Mouse (Mus musculus): ENCODE results near the gene Sec24d. TPM values are rescaled to one million over a fixed set of nuclear protein-coding genes. Genes with fewer than 3 reads are reported as not detected.

Gene Sec24d
- polyA plus RNA-seq, 1 experiment from 2014 or later = 70.1 TPM

DNA sequence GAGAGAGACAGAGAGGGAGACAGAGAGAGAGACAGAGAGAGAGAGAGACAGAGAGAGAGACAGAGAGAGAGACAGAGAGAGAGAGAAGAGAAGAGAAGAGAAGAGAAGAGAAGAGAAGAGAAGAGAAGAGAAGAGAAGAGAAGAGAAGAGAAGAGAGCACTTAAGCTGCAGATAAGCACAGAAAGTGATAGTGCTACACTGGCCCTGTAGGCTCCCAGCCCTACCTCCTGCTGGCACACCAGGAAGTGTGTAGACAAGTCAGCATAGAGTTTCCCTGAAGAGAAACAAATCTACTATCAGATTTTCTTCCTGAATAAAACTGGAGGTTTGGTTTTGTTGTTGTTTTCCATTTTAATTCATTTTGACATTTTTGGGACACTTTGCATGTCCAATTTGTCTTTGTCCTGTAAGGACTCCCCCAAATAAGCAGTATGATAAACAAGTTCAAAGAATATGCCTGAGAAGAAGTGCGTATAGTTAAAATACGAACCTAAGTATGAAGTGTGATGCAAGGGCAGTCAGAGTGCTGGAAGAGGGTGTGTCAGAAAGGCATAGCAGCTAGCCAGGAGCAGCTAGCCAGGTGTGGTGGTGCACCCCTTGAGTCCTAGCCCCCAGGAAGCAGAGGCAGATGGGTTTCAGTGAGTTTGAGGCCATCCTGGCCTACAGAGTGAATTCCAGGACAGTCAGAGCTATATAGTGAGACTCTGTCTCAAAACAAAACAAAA is 65.2 kb downstream of the Sec24d start:
- no peak overlapping the region for H3K9ac ChIP-seq (replicated peaks; ENCODE audit: low read length)
- H3K36me3 ChIP-seq (ENCODE audit: insufficient read depth, low read length) = 0 out of 2 replicates have a peak, but pooled peaks cover 6% of the 10 kb centered on the region
- 76% methylated on average over 2 of the region's 2 CpGs for WGBS
- no peak overlapping the region; the same call in 1 of the 2 replicates for H3K27ac ChIP-seq (ENCODE audit: low read length)
- H3K9me3 ChIP-seq (ENCODE audit: low read length) = no peaks in the 10 kb centered on the region
- ATAC-seq (ENCODE audit: low FRiP score, low TSS enrichment) = no peak
- no peaks in the 10 kb centered on the region for H3K27me3 ChIP-seq (ENCODE audit: insufficient read depth, low read length)
- no peak overlapping the region for H3K4me3 ChIP-seq (ENCODE audit: low read length)
- H3K4me2 ChIP-seq (replicated peaks; ENCODE audit: low read depth, low read length) = no peak overlapping the region
- peaks cover 36% of the 10 kb centered on the region; the same call in 1 of the 2 replicates for H3K4me1 ChIP-seq (ENCODE audit: insufficient read depth, low read length)

DNA sequence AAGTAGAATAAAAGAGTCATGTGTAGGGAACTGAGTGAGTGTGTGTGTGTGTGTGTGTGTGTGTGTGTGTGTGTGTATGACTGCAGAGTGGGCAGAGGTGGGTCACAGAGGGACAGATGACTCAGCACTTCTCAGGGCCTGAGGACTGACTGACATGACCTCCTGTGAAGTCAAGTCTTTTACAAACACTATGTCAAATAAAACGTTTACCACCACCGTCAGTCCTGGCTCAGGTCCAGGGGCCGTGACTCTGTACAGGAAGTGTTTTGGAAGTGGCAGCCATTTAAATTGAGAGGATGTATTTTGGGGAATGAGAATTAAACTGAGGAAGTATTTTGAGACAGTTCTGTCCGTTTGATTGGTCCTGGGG is 65.8 kb downstream of the Sec24d start:
- 22% methylated on average over 4 of the region's 4 CpGs for WGBS
- ATAC-seq (ENCODE audit: low FRiP score, low TSS enrichment) = no peak
- no peaks in the 10 kb centered on the region for H3K9me3 ChIP-seq (ENCODE audit: low read length)
- H3K4me2 ChIP-seq (replicated peaks; ENCODE audit: low read depth, low read length) = no peak overlapping the region
- no peaks in the 10 kb centered on the region for H3K27me3 ChIP-seq (ENCODE audit: insufficient read depth, low read length)
- no peak overlapping the region for H3K4me3 ChIP-seq (ENCODE audit: low read length)
- H3K4me1 ChIP-seq (ENCODE audit: insufficient read depth, low read length) = peaks cover 37% of the 10 kb centered on the region; the same call in 1 of the 2 replicates
- H3K9ac ChIP-seq (replicated peaks; ENCODE audit: low read length) = no peak overlapping the region
- H3K36me3 ChIP-seq (ENCODE audit: insufficient read depth, low read length) = 0 out of 2 replicates have a peak, but pooled peaks cover 9% of the 10 kb centered on the region
- H3K27ac ChIP-seq (ENCODE audit: low read length) = no peak overlapping the region; the same call in 1 of the 2 replicates

DNA sequence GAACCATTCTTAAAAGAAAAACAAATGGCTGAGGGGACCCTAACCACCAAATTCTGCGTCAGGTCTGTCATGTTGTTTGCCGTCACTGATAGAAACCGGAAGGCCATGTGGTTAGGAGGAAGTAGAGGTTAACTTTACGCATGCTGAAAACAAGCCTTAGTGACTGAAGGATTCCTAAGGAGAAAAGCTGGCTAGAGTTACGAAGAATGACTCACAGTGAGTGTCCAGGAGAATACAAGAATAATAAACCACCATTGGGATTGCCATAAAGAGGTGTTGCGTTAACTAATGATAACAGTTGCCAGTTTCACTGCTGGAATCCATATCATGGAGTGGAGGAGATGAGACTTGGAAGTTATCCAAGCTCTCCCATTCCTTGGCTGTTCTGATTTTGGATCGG is 67.7 kb downstream of the Sec24d start:
- H3K4me1 ChIP-seq (ENCODE audit: insufficient read depth, low read length) = peaks cover 37% of the 10 kb centered on the region; the same call in 1 of the 2 replicates
- peak overlapping the region; percentile 82 for H3K27ac ChIP-seq (ENCODE audit: low read length)
- no peaks in the 10 kb centered on the region for H3K27me3 ChIP-seq (ENCODE audit: insufficient read depth, low read length)
- WGBS = 55% methylated on average over 7 of the region's 7 CpGs
- H3K9me3 ChIP-seq (ENCODE audit: low read length) = no peaks in the 10 kb centered on the region
- H3K4me3 ChIP-seq (ENCODE audit: low read length) = no peak overlapping the region
- ATAC-seq (ENCODE audit: low FRiP score, low TSS enrichment) = no peak
- peaks cover 13% of the 10 kb centered on the region; the same call in 1 of the 2 replicates for H3K36me3 ChIP-seq (ENCODE audit: insufficient read depth, low read length)
- H3K4me2 ChIP-seq (replicated peaks; ENCODE audit: low read depth, low read length) = no peak overlapping the region; the same call in 1 of the 2 replicates
- no peak overlapping the region for H3K9ac ChIP-seq (replicated peaks; ENCODE audit: low read length)

DNA sequence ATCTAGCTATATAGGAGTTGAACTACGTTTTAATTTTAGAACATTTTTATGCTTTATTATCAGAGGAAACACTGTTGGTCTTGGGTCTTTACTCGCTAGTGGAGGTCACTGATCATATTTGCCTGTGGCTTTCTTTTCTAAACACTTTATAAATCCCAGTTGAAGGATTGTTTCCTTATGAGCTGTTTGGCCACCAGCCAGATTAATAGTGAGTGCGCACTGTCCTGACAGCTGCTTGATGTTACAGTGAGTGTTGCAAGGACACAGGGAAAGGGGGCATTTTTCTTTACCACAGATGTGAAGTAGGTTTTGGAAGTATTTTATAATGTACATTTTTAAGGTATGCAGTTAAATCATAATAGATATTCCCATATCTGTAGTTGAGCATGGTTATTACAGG is 68.2 kb downstream of the Sec24d start:
- Histone ChIP-seq H3K9me3 (ENCODE audit: low read length) (no peaks in the 10 kb centered on the region), H3K27ac (ENCODE audit: low read length) (no peak overlapping the region; the same call in 1 of the 2 replicates), H3K4me3 (ENCODE audit: low read length) (no peak overlapping the region), H3K27me3 (ENCODE audit: insufficient read depth, low read length) (no peaks in the 10 kb centered on the region), H3K9ac (replicated peaks; ENCODE audit: low read length) (no peak overlapping the region), H3K4me2 (replicated peaks; ENCODE audit: low read depth, low read length) (no peak overlapping the region), H3K4me1 (ENCODE audit: insufficient read depth, low read length) (peaks cover 37% of the 10 kb centered on the region; the same call in 1 of the 2 replicates), H3K36me3 (ENCODE audit: insufficient read depth, low read length) (peaks cover 18% of the 10 kb centered on the region; the same call in 1 of the 2 replicates)
- WGBS = 46% methylated on average over 3 of the region's 3 CpGs
- ATAC-seq (ENCODE audit: low FRiP score, low TSS enrichment) = peak; percentile 73

DNA sequence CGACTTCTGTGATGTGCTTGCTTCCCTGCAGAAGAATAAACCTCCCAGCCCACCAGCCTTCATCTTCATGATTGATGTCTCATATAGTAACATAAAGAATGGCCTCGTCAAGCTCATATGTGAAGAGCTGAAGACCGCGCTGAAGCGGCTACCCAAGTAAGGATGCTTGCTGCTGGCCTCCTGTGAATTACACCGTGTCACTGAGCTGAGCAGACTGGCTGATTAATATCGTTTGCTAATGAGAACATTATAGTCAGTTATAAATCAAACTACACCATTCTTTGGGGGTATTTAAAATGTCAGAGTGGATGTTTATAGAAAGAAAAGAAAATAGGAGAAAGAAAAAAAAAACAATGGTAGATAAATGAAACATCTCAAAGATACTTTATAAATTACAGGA is 69.2 kb downstream of the Sec24d start:
- 31% methylated on average over 7 of the region's 7 CpGs for WGBS
- Histone ChIP-seq H3K36me3 (ENCODE audit: insufficient read depth, low read length) (peaks cover 23% of the 10 kb centered on the region; the same call in 1 of the 2 replicates), H3K27me3 (ENCODE audit: insufficient read depth, low read length) (no peaks in the 10 kb centered on the region), H3K4me2 (replicated peaks; ENCODE audit: low read depth, low read length) (no peak overlapping the region), H3K4me3 (ENCODE audit: low read length) (no peak overlapping the region), H3K9ac (replicated peaks; ENCODE audit: low read length) (no peak overlapping the region), H3K27ac (ENCODE audit: low read length) (peak overlapping the region; percentile 43; the same call in 1 of the 2 replicates), H3K4me1 (ENCODE audit: insufficient read depth, low read length) (peaks cover 33% of the 10 kb centered on the region; the same call in 1 of the 2 replicates), H3K9me3 (ENCODE audit: low read length) (no peaks in the 10 kb centered on the region)
- peak; percentile 69; the same call in 1 of the 2 replicates for ATAC-seq (ENCODE audit: low FRiP score, low TSS enrichment)

DNA sequence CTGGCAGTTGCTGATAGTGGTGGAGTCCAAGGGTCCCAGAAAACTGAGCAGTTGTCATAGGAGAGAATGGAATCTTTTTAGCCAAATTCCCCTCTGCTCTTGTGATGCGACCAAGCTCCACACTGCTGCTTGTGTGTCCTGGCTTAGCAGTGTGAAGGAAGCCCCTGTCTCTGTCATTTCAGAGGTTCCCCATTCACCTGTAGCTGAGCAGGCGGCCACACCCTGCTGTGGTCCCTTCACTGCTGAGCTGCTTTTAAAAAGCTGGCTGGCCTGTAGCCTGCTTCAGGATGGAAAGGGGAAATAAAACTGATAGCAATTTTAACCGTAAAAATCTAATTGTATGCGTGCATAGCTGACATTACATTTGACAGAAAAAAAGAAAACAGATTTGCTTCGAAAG is 69.7 kb downstream of the Sec24d start:
- Histone ChIP-seq H3K9ac (replicated peaks; ENCODE audit: low read length) (no peak overlapping the region; the same call in 1 of the 2 replicates), H3K4me2 (replicated peaks; ENCODE audit: low read depth, low read length) (no peak overlapping the region), H3K4me1 (ENCODE audit: insufficient read depth, low read length) (peaks cover 33% of the 10 kb centered on the region; the same call in 1 of the 2 replicates), H3K9me3 (ENCODE audit: low read length) (no peaks in the 10 kb centered on the region), H3K36me3 (ENCODE audit: insufficient read depth, low read length) (peaks cover 23% of the 10 kb centered on the region; the same call in 1 of the 2 replicates), H3K27ac (ENCODE audit: low read length) (peak overlapping the region; percentile 69; the same call in 1 of the 2 replicates), H3K4me3 (ENCODE audit: low read length) (no peak overlapping the region), H3K27me3 (ENCODE audit: insufficient read depth, low read length) (no peaks in the 10 kb centered on the region)
- 70% methylated on average over 5 of the region's 5 CpGs for WGBS
- ATAC-seq (ENCODE audit: low FRiP score, low TSS enrichment) = no peak; the same call in 1 of the 2 replicates

DNA sequence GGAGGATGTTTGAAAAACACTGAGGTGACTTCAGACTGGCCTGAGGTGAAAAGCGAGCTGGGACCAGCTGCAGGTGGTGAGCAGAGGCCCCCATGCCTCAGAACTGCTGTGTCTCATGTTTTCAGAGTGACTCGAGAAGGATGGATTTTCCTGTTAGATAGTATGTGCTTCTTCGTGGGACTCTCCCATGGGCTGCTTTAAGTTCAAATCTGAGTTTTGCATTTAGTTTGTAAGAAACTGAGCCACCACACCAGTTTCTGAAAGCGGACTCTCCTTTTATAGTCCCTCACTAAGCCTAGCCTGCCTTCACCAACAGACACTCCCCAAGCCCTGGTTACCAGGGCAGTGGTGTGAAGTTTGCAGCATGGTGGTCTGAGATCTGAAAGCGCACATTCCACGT is 70.6 kb downstream of the Sec24d start:
- 61% methylated on average over 6 of the region's 6 CpGs for whole genome bisulfite sequencing
- no peaks in the 10 kb centered on the region for H3K9me3 ChIP-seq (ENCODE audit: low read length)
- H3K9ac ChIP-seq (replicated peaks; ENCODE audit: low read length) = no peak overlapping the region
- no peaks in the 10 kb centered on the region for H3K27me3 ChIP-seq (ENCODE audit: insufficient read depth, low read length)
- no peak overlapping the region for H3K4me3 ChIP-seq (ENCODE audit: low read length)
- peaks cover 23% of the 10 kb centered on the region; the same call in 1 of the 2 replicates for H3K36me3 ChIP-seq (ENCODE audit: insufficient read depth, low read length)
- peaks cover 32% of the 10 kb centered on the region; the same call in 1 of the 2 replicates for H3K4me1 ChIP-seq (ENCODE audit: insufficient read depth, low read length)
- H3K4me2 ChIP-seq (replicated peaks; ENCODE audit: low read depth, low read length) = no peak overlapping the region
- no peak for ATAC-seq (ENCODE audit: low FRiP score, low TSS enrichment)
- 0 out of 2 replicates have a peak overlapping the region, but pooled peaks have one; percentile 55 for H3K27ac ChIP-seq (ENCODE audit: low read length)

DNA sequence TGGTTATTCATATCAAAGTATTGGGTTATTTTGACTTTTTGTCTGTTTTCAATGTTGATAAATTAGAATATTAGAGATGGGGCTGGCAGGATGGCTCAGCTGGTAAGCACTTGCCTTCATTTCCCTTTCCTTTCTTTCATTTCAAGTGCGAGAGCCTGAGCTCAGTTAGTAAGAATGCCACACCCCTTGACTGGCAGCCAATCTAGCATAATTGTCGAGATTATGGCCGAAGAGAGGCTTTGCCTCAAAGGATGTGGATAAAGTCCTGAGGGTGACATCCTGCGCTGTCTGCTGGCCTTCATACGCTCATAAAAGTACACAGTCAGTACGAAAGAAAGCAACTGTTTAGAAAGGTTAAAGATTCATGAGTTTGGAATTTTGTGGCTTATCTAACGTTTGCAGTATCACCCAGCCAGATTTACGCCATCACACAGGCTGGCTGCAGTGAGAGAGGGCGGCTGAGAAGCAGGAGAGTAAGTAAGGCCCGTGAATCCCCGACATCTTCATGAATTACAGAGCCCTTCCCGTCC is 71.5 kb downstream of the Sec24d start:
- no peak overlapping the region for H3K4me3 ChIP-seq (ENCODE audit: low read length)
- ATAC-seq (ENCODE audit: low FRiP score, low TSS enrichment) = no peak
- H3K9me3 ChIP-seq (ENCODE audit: low read length) = no peaks in the 10 kb centered on the region
- peaks cover 29% of the 10 kb centered on the region; the same call in 1 of the 2 replicates for H3K4me1 ChIP-seq (ENCODE audit: insufficient read depth, low read length)
- H3K36me3 ChIP-seq (ENCODE audit: insufficient read depth, low read length) = peaks cover 26% of the 10 kb centered on the region; the same call in 1 of the 2 replicates
- 51% methylated on average over 12 of the region's 12 CpGs for WGBS
- no peak overlapping the region for H3K9ac ChIP-seq (replicated peaks; ENCODE audit: low read length)
- no peak overlapping the region for H3K27ac ChIP-seq (ENCODE audit: low read length)
- no peak overlapping the region for H3K4me2 ChIP-seq (replicated peaks; ENCODE audit: low read depth, low read length)
- H3K27me3 ChIP-seq (ENCODE audit: insufficient read depth, low read length) = no peaks in the 10 kb centered on the region

DNA sequence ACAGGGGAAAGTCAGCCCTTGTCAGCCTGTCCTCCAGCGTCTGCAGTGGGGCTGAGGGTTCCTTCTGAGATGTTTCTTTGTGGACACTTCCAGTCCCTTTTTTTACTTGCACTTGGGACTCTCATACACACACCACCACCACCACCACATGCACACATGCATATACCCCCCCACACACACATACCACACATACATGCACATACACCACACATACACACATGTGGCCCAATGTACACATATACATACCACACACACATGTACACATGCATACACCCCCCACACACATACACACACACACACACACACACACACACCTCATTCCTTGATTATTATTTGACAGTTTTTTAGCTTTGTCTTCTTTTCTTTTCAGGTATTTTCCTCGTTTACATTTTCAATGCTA is 73.8 kb downstream of the Sec24d start:
- Histone ChIP-seq H3K4me2 (replicated peaks; ENCODE audit: low read depth, low read length) (no peak overlapping the region), H3K27me3 (ENCODE audit: insufficient read depth, low read length) (no peaks in the 10 kb centered on the region), H3K4me3 (ENCODE audit: low read length) (no peak overlapping the region), H3K36me3 (ENCODE audit: insufficient read depth, low read length) (peaks cover 40% of the 10 kb centered on the region), H3K4me1 (ENCODE audit: insufficient read depth, low read length) (0 out of 2 replicates have a peak, but pooled peaks cover 10% of the 10 kb centered on the region), H3K27ac (ENCODE audit: low read length) (no peak overlapping the region), H3K9ac (replicated peaks; ENCODE audit: low read length) (no peak overlapping the region), H3K9me3 (ENCODE audit: low read length) (no peaks in the 10 kb centered on the region)
- no peak for ATAC-seq (ENCODE audit: low FRiP score, low TSS enrichment)
- 95% methylated on average over 2 of the region's 2 CpGs for WGBS

Data from kidney, embryonic 16.5 days (tissue).